Mouse (Mus musculus): Measurements from ENCODE around the gene Traf3ip2.

The Traf3ip2 gene

GRCm38 (mm10) chr10:39674766-39675165, 62.0 kb downstream of the Traf3ip2 start:
- no peak for DNase-seq (ENCODE audit: low read depth, low spot score)

DNA sequence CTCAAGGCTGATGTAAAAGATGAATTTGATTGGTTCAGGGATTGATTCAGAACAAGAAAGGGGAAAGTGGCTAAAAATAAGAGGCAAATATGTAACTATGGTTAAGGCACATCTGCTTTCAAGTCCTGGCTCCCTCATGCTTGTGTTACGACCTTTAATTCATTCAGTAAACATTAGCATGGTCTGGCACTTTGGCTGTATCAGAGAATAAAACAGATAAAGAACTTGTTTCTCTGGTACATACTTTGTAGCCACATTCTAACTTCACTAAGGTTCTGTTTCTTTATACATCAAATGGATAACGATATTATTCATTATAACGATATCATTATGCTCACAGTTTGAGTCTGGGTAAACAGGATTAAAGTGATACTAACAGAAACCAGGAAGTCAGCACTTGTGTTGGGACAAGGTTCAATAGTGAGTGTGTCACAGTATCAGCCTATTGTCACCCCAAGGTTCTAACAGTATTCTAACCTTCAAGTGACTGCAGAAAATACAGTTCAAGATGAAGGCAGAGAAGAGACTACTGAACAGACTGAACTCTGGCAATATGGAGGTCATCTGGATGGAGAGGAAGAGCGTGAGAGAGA, 65.6 kb downstream of the Traf3ip2 start:
- no peak for DNase-seq (ENCODE audit: low read depth, low spot score)

DNA sequence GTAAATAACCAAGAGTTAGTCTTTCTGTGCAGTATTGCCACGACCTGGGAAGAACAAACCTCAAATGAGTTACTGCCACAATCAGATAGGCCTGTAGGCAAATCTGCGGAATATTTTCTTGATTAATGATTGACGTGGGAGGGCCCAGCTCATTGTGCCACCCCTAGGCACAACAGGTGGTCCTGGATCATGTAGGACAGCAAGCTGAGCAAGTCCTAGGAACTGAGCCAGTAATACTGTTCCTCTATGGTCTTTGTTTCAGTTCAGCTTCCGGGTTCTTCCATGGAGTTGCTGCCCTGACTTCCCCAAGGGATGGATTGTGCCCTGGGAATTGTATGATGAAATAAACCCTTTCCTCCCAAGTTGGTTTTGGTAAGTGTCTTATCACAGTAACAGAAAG, 68.3 kb downstream of the Traf3ip2 start:
- DNase-seq (ENCODE audit: low read depth, low spot score), result no peak

- no peak for DNase-seq (ENCODE audit: low read depth, low spot score)
Observed at GRCm38 (mm10) chr10:39682556-39682955, 69.8 kb downstream of the Traf3ip2 start.

DNA sequence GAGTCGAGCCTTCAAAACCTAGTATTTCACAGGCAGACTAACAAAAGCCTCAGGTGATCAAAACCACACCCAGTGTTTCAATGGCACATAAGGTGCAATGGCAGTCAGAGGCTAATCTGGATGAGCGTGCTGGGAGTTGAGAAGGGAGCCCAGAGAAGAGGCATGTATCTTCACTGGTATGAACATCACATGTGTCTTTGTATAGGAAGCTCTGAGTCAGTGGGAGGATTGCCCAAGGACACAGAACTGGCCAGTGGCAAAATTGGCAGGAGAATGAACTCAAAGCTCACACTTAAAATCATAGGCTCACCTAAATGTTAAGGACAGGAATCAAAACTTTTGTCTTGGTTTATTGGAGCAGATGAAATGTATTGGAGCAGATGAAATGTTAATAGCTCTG, 70.7 kb downstream of the Traf3ip2 start:
- no peak for DNase-seq (ENCODE audit: low read depth, low spot score)

- DNase-seq (ENCODE audit: low read depth, low spot score), result no peak
Observed at GRCm38 (mm10) chr10:39686811-39687210, 74.1 kb downstream of the Traf3ip2 start.

DNA sequence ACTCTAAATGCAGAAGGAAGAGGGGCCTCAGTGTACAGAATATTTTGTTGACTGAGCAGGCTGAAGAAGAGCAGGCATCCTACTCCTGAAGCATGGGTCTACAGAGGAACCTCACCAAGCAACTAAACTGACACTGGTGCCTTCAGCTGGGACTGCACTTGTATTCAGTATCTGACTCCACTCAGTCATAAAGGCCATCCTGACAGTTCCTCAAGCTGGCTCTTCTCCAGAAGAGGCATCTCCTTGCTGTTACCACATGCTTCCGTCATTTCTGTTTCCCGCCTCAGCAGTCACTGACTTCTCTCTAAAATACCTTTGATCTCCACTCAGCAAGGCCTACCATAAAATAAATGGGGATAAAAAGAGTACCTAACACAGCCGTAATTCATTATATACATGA, 75.1 kb downstream of the Traf3ip2 start:
- no peak for DNase-seq (ENCODE audit: low read depth, low spot score)

GRCm38 (mm10) chr10:39691351-39692064, 78.8 kb downstream of the Traf3ip2 start:
- no peak for DNase-seq (ENCODE audit: low read depth, low spot score)

DNA sequence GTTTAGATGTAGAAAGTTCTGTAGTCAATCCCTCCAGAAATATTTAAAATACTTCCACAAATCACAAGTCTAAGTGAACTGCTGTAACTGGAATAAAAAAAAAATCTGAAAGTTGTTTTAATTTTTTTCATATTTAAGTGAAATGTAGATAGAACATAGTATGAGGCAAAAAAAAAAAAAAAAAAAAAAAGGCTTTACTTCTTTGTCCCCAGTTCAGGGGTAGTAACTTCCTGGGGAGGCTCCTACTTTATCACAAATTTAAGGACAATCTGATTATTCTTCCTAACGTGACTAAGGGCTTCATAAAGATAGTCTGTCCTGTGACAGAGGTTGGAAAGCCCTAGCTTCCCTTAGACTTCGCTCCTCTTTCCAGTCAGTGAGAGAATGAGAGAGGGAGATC, 79.4 kb downstream of the Traf3ip2 start:
- DNase-seq (ENCODE audit: low read depth, low spot score), result no peak
